Mouse (Mus musculus) liver, postnatal 0 days (tissue): ENCODE results near the gene Gatb.

ENCODE experiments used
- CTCF ChIP-seq: sonication (generic); IDR thresholded peaks from 2 replicates; pipeline ENCODE4 v1.5.1; 2016; ENCODE audit warnings: antibody characterized with exemption, low read depth
- EP300 ChIP-seq: IDR thresholded peaks from 2 replicates; pipeline ENCODE4 v1.6.1; 2016; ENCODE audit warnings: antibody characterized with exemption, low read depth, mild to moderate bottlenecking

- no peak for TF ChIP-seq CTCF
- no peak for TF ChIP-seq EP300
These were observed 104.0 kb downstream of the Gatb start for GRCm38 (mm10) chr3:85677952-85678351.
